Mouse (Mus musculus) cerebellum, adult 2 months (tissue): ENCODE measurements at regions not wholly inside any gene's neighbourhood (a gene's known extent, or its start where the extent isn't known, plus 50 kb on each side); places are given as distances from the start of the nearest gene placed in this dataset.

Source experiments
- CTCF ChIP-seq: fragments of 200-500 bp; IDR thresholded peaks from 2 replicates; pipeline ENCODE4 v1.5.1; 2011; ENCODE audit warnings: low read depth, mild to moderate bottlenecking, control low read depth, low read length, moderate library complexity, borderline replicate concordance; ENCODE audit not compliant: insufficient read depth
- POLR2A ChIP-seq: fragments of 200-500 bp; IDR thresholded peaks from 2 replicates; pipeline ENCODE4 v1.6.1; 2011; ENCODE audit warnings: low read length, control low read depth, borderline replicate concordance; ENCODE audit not compliant: insufficient read depth

DNA sequence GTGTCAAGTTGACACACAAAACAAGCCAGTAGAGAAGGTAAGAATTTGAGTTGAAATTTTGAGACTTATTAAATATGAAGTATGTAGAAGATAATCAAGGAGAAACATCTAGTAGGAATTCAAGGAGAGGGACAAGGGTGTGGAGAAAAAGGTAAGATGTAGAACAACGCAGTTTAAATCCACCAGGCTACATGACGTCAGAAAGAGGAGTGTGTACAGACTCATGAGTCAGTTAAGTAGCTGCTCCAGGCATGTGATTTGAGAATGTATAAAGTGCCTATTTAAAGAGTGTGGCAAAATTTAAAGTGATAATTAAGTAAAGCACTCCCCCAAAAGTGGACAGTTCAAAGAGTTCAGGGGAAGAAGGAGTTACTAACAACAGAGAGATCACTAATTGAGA is 113.6 kb upstream of the Ppp1r12a start:
- TF ChIP-seq POLR2A (no peak), CTCF (no peak)
